Mouse (Mus musculus): Measurements from ENCODE around the gene Rhoj.

GRCm38 (mm10) chr12:75396616-75397015, 88.5 kb downstream of the Rhoj start:
- TF ChIP-seq TAL1 (IDR thresholded peaks at IDR 0.05; ENCODE audit: low read length) (no peak), GATA1 (IDR thresholded peaks at IDR 0.05; ENCODE audit: low read length) (no peak)

Data from erythroblast, embryonic 14.5 days (primary cell).